Mouse (Mus musculus) small intestine, adult 2 months (tissue): ENCODE measurements around the gene Rev3l. TPM values are rescaled to one million over a fixed set of nuclear protein-coding genes. Genes with fewer than 3 reads are reported as not detected.

ENCODE experiments used
- H3K27ac ChIP-seq: fragments of 200-500 bp; 2 replicates; pipeline ENCODE4 v1.5.1; 2012; ENCODE audit warnings: low read depth, low read length, control low read depth, inconsistent platforms; ENCODE audit not compliant: insufficient read depth
- H3K27me3 ChIP-seq: fragments of 200-500 bp; 2 replicates; pipeline ENCODE4 v1.6.1; 2012; ENCODE audit warnings: mild to moderate bottlenecking, moderate library complexity, low read length, inconsistent platforms; ENCODE audit not compliant: control insufficient read depth, insufficient read depth
- H3K36me3 ChIP-seq: fragments of 200-500 bp; 2 replicates; pipeline ENCODE4 v1.6.1; 2012; ENCODE audit warnings: mild to moderate bottlenecking, low read length, control low read depth, inconsistent platforms; ENCODE audit not compliant: control insufficient read depth, insufficient read depth
- H3K4me1 ChIP-seq: fragments of 200-500 bp; 2 replicates; pipeline ENCODE4 v1.6.1; 2012; ENCODE audit warnings: low read length, inconsistent platforms, mixed read lengths; ENCODE audit not compliant: control insufficient read depth, insufficient read depth, insufficient read length
- H3K4me3 ChIP-seq: fragments of 200-500 bp; 2 replicates; pipeline ENCODE4 v1.5.1; 2012; ENCODE audit warnings: low read depth, mild to moderate bottlenecking, control low read depth, inconsistent platforms, low read length, moderate library complexity
- CTCF ChIP-seq: fragments of 200-500 bp; IDR thresholded peaks from 2 replicates; pipeline ENCODE4 v1.5.1; 2012; ENCODE audit warnings: low read depth, mild to moderate bottlenecking, control low read depth, inconsistent platforms, low read length, moderate library complexity, mixed read lengths; ENCODE audit not compliant: insufficient replicate concordance, insufficient read length; ENCODE audit errors: extremely low read depth
- POLR2A ChIP-seq: fragments of 200-500 bp; IDR thresholded peaks from 2 replicates; pipeline ENCODE4 v1.6.1; 2012; ENCODE audit warnings: low read depth, mild to moderate bottlenecking, control low read depth, inconsistent platforms, low read length, moderate library complexity
- WGBS: fragments of 180-500 bp; shearing (Covaris S2); methylation state at CpG from one replicate; pipeline ENCODE4 v1.1.7; 2018; 5-methylcytosine and 5-hydroxymethylcytosine counted together
- polyA plus RNA-seq: library from polyadenylated mRNA; depleted of rRNA; stranded (reverse); fragments of >200 nt; gene quantifications from 2 replicates; pipeline ENCODE4 v1.2.3, GENCODE M21; 2012; rRNA removed

The Rev3l gene
- polyA plus RNA-seq, result 1.9 and 3.9 TPM in 2 replicates

DNA sequence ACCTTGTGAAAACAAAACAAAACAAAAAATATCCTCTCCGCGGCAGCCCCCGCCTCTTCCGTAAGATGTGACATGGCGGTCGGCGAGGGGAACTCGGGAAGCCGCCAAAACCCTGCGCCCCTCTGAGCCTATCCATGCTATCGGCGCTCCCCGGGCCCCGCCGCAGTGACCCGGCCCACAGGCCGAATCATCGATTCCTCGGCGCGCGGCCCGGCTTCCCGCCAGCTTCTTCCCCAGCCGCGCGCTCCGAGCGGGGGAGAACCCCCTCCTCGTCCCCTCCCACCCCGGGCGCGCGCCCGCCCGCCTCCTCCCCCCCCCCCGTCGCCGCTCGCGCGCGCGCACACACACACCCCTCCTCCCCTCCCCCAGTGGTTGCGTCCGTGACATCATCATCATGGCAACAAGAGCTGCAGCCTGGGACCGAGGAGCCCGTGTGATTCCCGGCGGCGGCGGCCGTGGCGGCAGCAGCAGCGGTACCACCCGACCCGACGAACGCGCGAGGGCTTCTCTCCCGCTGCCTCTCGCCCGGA lies at the start of gene Rev3l:
TSS of gene Rev3l (plus strand) at position 383 of the 530 bp plus-strand sequence.
- peak; percentile 41 for TF ChIP-seq POLR2A
- no peak for TF ChIP-seq CTCF
- peak within 1 kb of the TSS; percentile 75 for H3K4me3 ChIP-seq
- H3K4me1 ChIP-seq, result 0 out of 2 replicates have a peak, but pooled peaks cover 2% of the 10 kb centered on the region
- H3K36me3 ChIP-seq, result no peaks in the 10 kb centered on the region
- H3K27me3 ChIP-seq, result no peaks in the 10 kb centered on the region
- H3K27ac ChIP-seq, result peak within 1 kb of the TSS; percentile 99
- under 1% methylated on average over 38 of the region's 64 CpGs for WGBS

DNA sequence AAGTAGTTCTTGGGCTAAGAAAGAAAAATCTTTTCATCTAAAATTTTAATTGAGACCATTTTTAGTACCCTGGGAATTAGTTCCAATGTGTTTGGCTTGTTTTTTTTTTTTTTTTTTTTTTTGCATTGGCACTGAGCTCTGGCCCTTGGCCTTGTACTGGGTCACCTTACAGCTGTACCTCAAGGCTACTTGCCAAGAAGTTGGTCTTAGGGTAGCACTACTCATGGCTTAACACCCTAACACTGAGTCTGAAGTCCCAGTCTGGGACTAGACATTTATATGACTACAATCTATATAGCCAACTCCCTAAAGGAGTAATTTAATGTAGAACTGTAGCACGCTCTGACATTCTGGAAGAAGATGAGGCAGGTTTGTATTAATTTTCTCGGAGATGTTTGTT lies 49.4 kb upstream of the Rev3l start:
- TF ChIP-seq POLR2A (no peak), CTCF (no peak)
- Histone ChIP-seq H3K36me3 (no peaks in the 10 kb centered on the region), H3K4me3 (no peak overlapping the region), H3K27ac (no peak overlapping the region), H3K4me1 (peaks cover 8% of the 10 kb centered on the region; the same call in 1 of the 2 replicates), H3K27me3 (no peaks in the 10 kb centered on the region)
- WGBS, result 53% methylated on average over 2 of the region's 2 CpGs

DNA sequence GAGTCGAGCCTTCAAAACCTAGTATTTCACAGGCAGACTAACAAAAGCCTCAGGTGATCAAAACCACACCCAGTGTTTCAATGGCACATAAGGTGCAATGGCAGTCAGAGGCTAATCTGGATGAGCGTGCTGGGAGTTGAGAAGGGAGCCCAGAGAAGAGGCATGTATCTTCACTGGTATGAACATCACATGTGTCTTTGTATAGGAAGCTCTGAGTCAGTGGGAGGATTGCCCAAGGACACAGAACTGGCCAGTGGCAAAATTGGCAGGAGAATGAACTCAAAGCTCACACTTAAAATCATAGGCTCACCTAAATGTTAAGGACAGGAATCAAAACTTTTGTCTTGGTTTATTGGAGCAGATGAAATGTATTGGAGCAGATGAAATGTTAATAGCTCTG lies 48.4 kb upstream of the Rev3l start:
- 60% methylated on average over 2 of the region's 2 CpGs for WGBS
- TF ChIP-seq CTCF, result no peak
- TF ChIP-seq POLR2A, result no peak
- no peak overlapping the region for H3K27ac ChIP-seq
- H3K27me3 ChIP-seq, result no peaks in the 10 kb centered on the region
- no peak overlapping the region for H3K4me3 ChIP-seq
- H3K4me1 ChIP-seq, result peaks cover 7% of the 10 kb centered on the region; the same call in 1 of the 2 replicates
- no peaks in the 10 kb centered on the region for H3K36me3 ChIP-seq

DNA sequence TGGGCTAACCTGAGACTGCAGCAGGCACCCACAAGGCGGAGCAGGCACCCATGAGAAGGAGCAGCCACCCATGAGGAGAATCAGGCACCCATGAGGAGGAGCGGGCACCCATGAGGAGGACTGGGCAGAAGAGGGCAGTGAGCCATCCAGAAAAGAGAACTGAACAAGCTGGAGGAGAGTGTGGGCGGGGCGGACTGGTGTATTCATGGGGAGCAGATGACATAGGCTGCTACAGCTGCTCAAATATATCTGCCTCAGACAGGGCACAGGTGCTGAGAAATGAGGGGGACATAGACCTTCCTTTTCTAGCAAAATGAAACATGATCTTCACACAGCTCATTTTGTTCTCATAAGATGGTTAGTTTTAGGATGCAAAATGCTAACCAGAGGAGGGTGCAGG lies 45.1 kb upstream of the Rev3l start:
- no peaks in the 10 kb centered on the region for H3K36me3 ChIP-seq
- WGBS, result 82% methylated on average over 4 of the region's 4 CpGs
- no peak overlapping the region for H3K4me3 ChIP-seq
- no peak overlapping the region for H3K27ac ChIP-seq
- TF ChIP-seq POLR2A (no peak), CTCF (no peak)
- peaks cover 4% of the 10 kb centered on the region; the same call in 1 of the 2 replicates for H3K4me1 ChIP-seq
- no peaks in the 10 kb centered on the region for H3K27me3 ChIP-seq

DNA sequence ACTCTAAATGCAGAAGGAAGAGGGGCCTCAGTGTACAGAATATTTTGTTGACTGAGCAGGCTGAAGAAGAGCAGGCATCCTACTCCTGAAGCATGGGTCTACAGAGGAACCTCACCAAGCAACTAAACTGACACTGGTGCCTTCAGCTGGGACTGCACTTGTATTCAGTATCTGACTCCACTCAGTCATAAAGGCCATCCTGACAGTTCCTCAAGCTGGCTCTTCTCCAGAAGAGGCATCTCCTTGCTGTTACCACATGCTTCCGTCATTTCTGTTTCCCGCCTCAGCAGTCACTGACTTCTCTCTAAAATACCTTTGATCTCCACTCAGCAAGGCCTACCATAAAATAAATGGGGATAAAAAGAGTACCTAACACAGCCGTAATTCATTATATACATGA lies 44.1 kb upstream of the Rev3l start:
- Histone ChIP-seq H3K4me3 (no peak overlapping the region), H3K27ac (no peak overlapping the region), H3K36me3 (no peaks in the 10 kb centered on the region), H3K27me3 (no peaks in the 10 kb centered on the region), H3K4me1 (peaks cover 4% of the 10 kb centered on the region; the same call in 1 of the 2 replicates)
- WGBS, result 59% methylated on average over 3 of the region's 3 CpGs
- TF ChIP-seq CTCF (no peak), POLR2A (no peak)

DNA sequence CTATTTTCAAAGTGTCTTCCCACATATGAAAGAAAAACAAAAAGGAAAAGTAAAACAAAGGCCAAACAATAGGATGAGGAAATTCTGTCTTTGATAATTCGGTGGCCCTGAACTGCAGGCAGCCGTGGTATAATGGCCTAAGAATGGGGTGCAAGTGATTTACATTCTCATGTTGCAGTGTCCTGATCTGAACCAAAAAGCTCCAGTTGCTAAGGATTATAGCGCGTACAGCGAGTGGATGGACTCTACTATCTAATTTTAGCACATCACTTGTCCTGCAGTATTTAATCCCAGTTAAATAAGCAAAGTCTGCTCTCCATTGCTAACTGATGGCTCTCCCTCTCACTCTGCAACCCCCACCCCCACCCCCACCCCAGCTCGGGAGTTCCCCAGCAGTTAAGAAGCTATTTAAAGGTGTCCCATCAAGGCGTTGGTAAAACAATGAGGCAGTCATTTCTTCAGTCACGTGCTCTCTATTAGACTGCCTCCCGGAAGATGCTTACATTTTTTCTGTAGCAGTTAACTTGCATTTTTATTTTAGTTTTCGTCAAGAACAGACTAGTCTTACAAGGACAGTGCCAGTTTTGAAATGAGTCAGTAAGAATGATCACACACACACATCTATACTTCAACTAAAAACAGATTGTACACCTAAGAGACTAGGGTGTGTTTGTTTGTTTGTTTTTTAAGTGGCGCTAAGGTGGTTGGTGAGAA lies 40.4 kb upstream of the Rev3l start:
- Histone ChIP-seq H3K4me3 (no peak overlapping the region), H3K4me1 (no peaks in the 10 kb centered on the region), H3K36me3 (no peaks in the 10 kb centered on the region), H3K27me3 (no peaks in the 10 kb centered on the region), H3K27ac (no peak overlapping the region)
- 61% methylated on average over 11 of the region's 11 CpGs for WGBS
- TF ChIP-seq POLR2A (no peak), CTCF (no peak)

DNA sequence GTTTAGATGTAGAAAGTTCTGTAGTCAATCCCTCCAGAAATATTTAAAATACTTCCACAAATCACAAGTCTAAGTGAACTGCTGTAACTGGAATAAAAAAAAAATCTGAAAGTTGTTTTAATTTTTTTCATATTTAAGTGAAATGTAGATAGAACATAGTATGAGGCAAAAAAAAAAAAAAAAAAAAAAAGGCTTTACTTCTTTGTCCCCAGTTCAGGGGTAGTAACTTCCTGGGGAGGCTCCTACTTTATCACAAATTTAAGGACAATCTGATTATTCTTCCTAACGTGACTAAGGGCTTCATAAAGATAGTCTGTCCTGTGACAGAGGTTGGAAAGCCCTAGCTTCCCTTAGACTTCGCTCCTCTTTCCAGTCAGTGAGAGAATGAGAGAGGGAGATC lies 39.8 kb upstream of the Rev3l start:
- Histone ChIP-seq H3K4me1 (no peaks in the 10 kb centered on the region), H3K4me3 (no peak overlapping the region), H3K36me3 (no peaks in the 10 kb centered on the region), H3K27me3 (no peaks in the 10 kb centered on the region), H3K27ac (no peak overlapping the region)
- TF ChIP-seq CTCF (no peak), POLR2A (no peak)
- 52% methylated on average over 2 of the region's 2 CpGs for WGBS
